Mouse (Mus musculus) liver, embryonic 15.5 days (tissue): Measurements from ENCODE around the gene Mcub. TPM values are rescaled to one million over a fixed set of nuclear protein-coding genes. Genes with fewer than 3 reads are reported as not detected.

Experiments
- ATAC-seq: fragments of 200-750 bp; cut with Nextera tagmentation; 2 replicates; pipeline ENCODE4 v1.8.0; 2017; ENCODE audit warnings: moderate number of reproducible peaks, mild to moderate bottlenecking, moderate library complexity; ENCODE audit not compliant: insufficient read depth
- H3K27ac ChIP-seq: fragments of 300-500 bp; sonication (generic); replicated peaks from 2 replicates; pipeline ENCODE4 v1.5.1; 2015; ENCODE audit warnings: mild to moderate bottlenecking, inconsistent platforms
- H3K27me3 ChIP-seq: fragments of 300-500 bp; sonication (generic); 2 replicates; pipeline ENCODE4 v1.6.1; 2015; ENCODE audit warnings: mild to moderate bottlenecking, inconsistent platforms
- H3K36me3 ChIP-seq: fragments of 300-500 bp; sonication (generic); replicated peaks from 2 replicates; pipeline ENCODE4 v1.6.1; 2015; ENCODE audit warnings: moderate library complexity, mild to moderate bottlenecking, inconsistent platforms
- H3K4me1 ChIP-seq: fragments of 300-500 bp; sonication (generic); replicated peaks from 2 replicates; pipeline ENCODE4 v1.6.1; 2015; ENCODE audit warnings: inconsistent platforms
- H3K4me2 ChIP-seq: fragments of 300-500 bp; sonication (generic); 2 replicates; pipeline ENCODE4 v1.6.1; 2015; ENCODE audit warnings: moderate library complexity, mild to moderate bottlenecking, inconsistent platforms
- H3K4me3 ChIP-seq: fragments of 300-500 bp; sonication (generic); replicated peaks from 2 replicates; pipeline ENCODE4 v1.5.1; 2015; ENCODE audit warnings: mild to moderate bottlenecking, inconsistent platforms
- H3K9ac ChIP-seq: fragments of 300-500 bp; sonication (generic); 2 replicates; pipeline ENCODE4 v1.6.1; 2015; ENCODE audit warnings: moderate library complexity, mild to moderate bottlenecking, inconsistent platforms
- H3K9me3 ChIP-seq: fragments of 300-500 bp; sonication (generic); replicated peaks from 2 replicates; pipeline ENCODE4 v1.6.1; 2016; ENCODE audit warnings: inconsistent platforms
- WGBS: fragments of 180-500 bp; shearing (Covaris S2); methylation state at CpG from one replicate; pipeline ENCODE4 v1.1.7; 2015; ENCODE audit warnings: mixed read lengths; ENCODE audit not compliant: insufficient replicate concordance; 5-methylcytosine and 5-hydroxymethylcytosine counted together
- polyA plus RNA-seq: library from polyadenylated mRNA; unstranded; fragments of >200 nt; fragmentation: Nextera tagmentation; extraction: Ambion mirVana; gene quantifications from 2 replicates; pipeline ENCODE4 v1.2.1, GENCODE M21; 2015

The Mcub gene
- polyA plus RNA-seq, 1 experiment from 2014 or later, result 16.0 TPM

DNA sequence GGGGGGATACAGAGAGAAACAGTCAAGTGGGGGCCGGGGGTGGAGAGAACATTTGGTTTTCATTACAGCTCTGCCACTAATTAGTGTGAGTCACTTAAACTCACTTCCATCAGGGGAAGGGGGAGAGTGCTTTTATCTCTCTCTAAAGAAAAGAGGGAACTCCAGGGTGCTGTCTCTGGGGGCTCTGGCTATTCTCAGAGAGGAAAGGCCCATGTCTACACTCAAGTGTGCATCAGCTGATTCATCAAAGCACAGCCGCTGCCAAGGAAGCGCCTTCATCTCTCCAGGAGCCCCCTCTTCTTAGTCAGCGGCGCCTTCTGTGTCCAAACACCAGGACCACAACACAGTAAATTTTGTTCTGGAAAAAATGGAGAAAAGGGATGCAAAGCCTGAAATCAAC is 12.3 kb upstream of the Mcub start:
- Histone ChIP-seq H3K27me3 (no peaks in the 10 kb centered on the region), H3K9ac (no peak overlapping the region), H3K36me3 (peaks cover 39% of the 10 kb centered on the region), H3K4me2 (no peak overlapping the region), H3K4me1 (no peaks in the 10 kb centered on the region; the same call in 1 of the 2 replicates), H3K27ac (no peak overlapping the region), H3K9me3 (no peaks in the 10 kb centered on the region), H3K4me3 (no peak overlapping the region)
- ATAC-seq, result no peak
- 86% methylated on average over 5 of the region's 5 CpGs for WGBS

GRCm38 (mm10) chr3:129981756-129982155 is 11.8 kb upstream of the Mcub start:
- Histone ChIP-seq H3K27me3 (no peaks in the 10 kb centered on the region), H3K36me3 (peaks cover 34% of the 10 kb centered on the region), H3K4me3 (no peak overlapping the region), H3K4me2 (no peak overlapping the region), H3K9me3 (no peaks in the 10 kb centered on the region), H3K4me1 (no peaks in the 10 kb centered on the region; the same call in 1 of the 2 replicates), H3K27ac (no peak overlapping the region), H3K9ac (no peak overlapping the region)
- no peak for ATAC-seq
- 76% methylated on average over 11 of the region's 11 CpGs for WGBS

DNA sequence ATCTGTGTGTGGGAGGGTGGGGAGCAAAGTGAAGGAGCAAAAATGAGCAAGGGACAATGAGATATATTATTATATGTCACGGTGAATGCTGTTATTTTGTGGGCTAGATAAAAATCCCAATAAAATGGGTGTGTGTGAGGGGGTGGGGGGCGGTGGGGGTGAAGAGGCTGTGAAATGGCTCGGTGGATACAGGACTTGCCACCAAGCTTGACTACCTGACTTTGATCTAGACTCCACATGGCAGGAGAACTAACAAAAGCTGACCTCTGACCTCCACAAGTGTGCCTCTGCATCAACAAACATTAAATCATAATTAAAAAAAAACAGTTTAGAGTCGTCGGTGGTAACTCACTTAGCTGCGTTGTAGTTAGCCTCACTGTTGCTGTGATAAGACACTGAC is 9.5 kb upstream of the Mcub start:
- H3K36me3 ChIP-seq, result peaks cover 20% of the 10 kb centered on the region
- H3K4me3 ChIP-seq, result no peak overlapping the region
- no peaks in the 10 kb centered on the region; the same call in 1 of the 2 replicates for H3K4me1 ChIP-seq
- H3K4me2 ChIP-seq, result no peak overlapping the region
- H3K9ac ChIP-seq, result no peak overlapping the region
- WGBS, result 32% methylated on average over 6 of the region's 6 CpGs
- H3K9me3 ChIP-seq, result no peaks in the 10 kb centered on the region
- H3K27ac ChIP-seq, result no peak overlapping the region
- no peaks in the 10 kb centered on the region for H3K27me3 ChIP-seq
- no peak for ATAC-seq

DNA sequence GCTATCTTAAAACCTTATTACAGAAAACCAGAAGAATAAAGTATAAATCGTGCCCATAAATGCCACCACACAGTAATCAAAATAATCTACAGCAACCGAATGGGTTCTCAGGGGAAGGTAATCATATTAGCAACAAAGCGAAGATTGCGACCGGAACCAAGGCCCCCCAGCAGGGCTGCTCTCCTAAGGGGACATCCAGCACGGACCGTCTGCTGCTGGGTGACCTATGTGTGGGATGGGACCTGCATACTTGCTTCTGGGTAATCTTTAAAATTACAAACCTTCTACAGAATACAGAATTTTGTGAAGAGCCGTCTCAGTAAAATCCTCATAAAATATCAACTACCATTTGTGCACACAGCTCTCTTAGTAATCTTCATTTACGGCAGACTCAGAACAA is 8.7 kb upstream of the Mcub start:
- Histone ChIP-seq H3K27ac (no peak overlapping the region), H3K4me1 (no peaks in the 10 kb centered on the region; the same call in 1 of the 2 replicates), H3K4me3 (no peak overlapping the region), H3K9ac (no peak overlapping the region), H3K4me2 (no peak overlapping the region), H3K36me3 (peaks cover 14% of the 10 kb centered on the region), H3K9me3 (no peaks in the 10 kb centered on the region), H3K27me3 (no peaks in the 10 kb centered on the region)
- 75% methylated on average over 9 of the region's 9 CpGs for WGBS
- ATAC-seq, result no peak

DNA sequence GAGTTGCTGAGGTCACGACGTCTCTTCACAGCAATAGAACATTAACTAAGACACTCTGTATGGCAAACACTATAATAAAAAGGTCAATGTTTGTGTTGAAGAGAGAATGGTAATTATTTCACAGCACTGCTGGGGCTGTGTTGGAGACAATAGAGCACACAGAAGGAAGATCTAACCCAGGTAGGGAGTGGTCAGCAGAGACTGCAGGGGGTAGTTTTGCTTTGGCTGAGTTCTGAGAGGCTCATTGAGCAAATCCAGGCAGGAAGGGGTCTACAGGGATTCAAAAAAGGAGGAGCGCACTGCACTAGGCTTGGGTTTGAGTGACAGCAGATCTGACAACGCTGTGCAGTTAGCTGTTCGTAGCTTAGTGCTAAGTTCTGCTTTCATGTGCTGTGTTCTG is 6.3 kb upstream of the Mcub start:
- Histone ChIP-seq H3K27me3 (peaks cover 7% of the 10 kb centered on the region; the same call in 1 of the 2 replicates), H3K36me3 (no peaks in the 10 kb centered on the region), H3K4me2 (no peak overlapping the region), H3K9ac (no peak overlapping the region), H3K4me3 (no peak overlapping the region), H3K27ac (no peak overlapping the region), H3K9me3 (no peaks in the 10 kb centered on the region), H3K4me1 (no peaks in the 10 kb centered on the region; the same call in 1 of the 2 replicates)
- 63% methylated on average over 5 of the region's 5 CpGs for WGBS
- no peak for ATAC-seq

DNA sequence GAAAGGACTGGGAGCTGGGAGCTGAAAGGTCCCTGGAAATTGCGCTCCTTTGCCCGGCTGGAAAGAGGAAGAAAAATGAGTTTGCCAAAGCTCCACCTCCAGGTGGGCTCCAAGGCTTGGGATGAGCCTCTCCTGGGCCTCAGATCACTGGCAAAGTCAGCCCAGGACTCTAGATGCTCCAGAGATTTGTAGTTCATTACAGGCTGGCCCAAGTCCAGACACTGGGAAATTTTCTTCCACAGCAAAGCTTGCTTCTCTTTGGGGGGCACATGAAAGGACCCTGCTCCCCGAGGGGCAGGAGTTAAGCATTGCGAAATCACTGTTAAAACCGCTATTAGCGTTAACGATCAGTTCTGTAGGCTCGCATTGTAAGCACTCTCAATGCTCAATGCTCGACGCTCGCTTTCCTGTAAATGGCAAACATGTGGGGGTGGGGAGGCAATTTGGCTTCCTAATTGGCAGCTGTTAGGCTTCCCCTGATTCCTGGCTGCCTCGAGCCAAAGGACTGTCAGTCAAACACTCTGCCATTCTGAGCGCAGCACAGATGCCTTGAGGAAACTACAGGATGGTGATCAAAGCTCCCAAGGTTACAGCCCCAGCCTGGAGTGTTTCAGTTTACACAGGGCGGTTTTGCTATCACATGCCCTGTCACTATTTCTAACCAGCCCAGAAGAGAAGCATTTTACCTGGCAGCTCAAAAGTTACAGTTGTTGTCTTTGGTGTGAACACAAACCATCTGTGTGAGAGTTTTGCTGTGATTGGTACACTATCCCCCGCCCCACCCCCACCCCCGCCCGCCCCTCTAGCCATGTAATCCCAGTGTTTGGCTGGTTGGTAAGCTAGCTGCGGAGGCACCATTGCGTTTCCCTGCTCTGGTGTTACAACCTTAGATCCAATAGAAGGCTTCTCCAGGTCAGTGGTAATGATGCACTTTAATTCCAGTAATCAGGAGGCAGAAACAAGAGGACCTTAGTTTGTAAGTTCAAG is 816 bp upstream of the Mcub start:
- no peak for ATAC-seq

GRCm38 (mm10) chr3:129969031-129969430 is 975 bp downstream of the Mcub start:
- Histone ChIP-seq H3K36me3 (no peaks in the 10 kb centered on the region), H3K4me3 (peak overlapping the region; percentile 70), H3K9ac (peak overlapping the region; percentile 57; the same call in 1 of the 2 replicates), H3K4me2 (peak overlapping the region; percentile 93), H3K4me1 (peaks cover 34% of the 10 kb centered on the region), H3K27me3 (peaks cover 54% of the 10 kb centered on the region), H3K9me3 (no peaks in the 10 kb centered on the region), H3K27ac (peak overlapping the region; percentile 51; the same call in 1 of the 2 replicates)
- 23% methylated on average over 10 of the region's 10 CpGs for WGBS
- ATAC-seq, result no peak

More for the DNA sequence above, 816 bp upstream of the Mcub start:
- Histone ChIP-seq H3K4me1 (peaks cover 34% of the 10 kb centered on the region), H3K9me3 (no peaks in the 10 kb centered on the region), H3K27ac (no peak overlapping the region), H3K4me3 (peak overlapping the region; percentile 70), H3K9ac (peak overlapping the region; percentile 1; the same call in 1 of the 2 replicates), H3K27me3 (peaks cover 54% of the 10 kb centered on the region), H3K36me3 (no peaks in the 10 kb centered on the region), H3K4me2 (peak overlapping the region; percentile 93)
- 18% methylated on average over 19 of the region's 19 CpGs for WGBS

- Histone ChIP-seq H3K4me3 (no peak overlapping the region), H3K4me1 (peaks cover 34% of the 10 kb centered on the region), H3K9me3 (no peaks in the 10 kb centered on the region), H3K9ac (no peak overlapping the region), H3K4me2 (peak overlapping the region; percentile 93), H3K27ac (no peak overlapping the region; the same call in 1 of the 2 replicates), H3K27me3 (peaks cover 54% of the 10 kb centered on the region), H3K36me3 (no peaks in the 10 kb centered on the region)
- 47% methylated on average over 9 of the region's 9 CpGs for WGBS
- ATAC-seq, result peak; percentile 70
Observed at GRCm38 (mm10) chr3:129967874-129968273, 2.1 kb downstream of the Mcub start.

- H3K9ac ChIP-seq, result no peak overlapping the region
- no peak for ATAC-seq
Observed at GRCm38 (mm10) chr3:129964681-129965080, 5.3 kb downstream of the Mcub start.

GRCm38 (mm10) chr3:129962533-129962932 is 7.5 kb downstream of the Mcub start:
- Histone ChIP-seq H3K4me3 (no peak overlapping the region), H3K27me3 (peaks cover 11% of the 10 kb centered on the region; the same call in 1 of the 2 replicates), H3K4me1 (peaks cover 7% of the 10 kb centered on the region; the same call in 1 of the 2 replicates), H3K9ac (no peak overlapping the region), H3K27ac (no peak overlapping the region), H3K9me3 (no peaks in the 10 kb centered on the region), H3K4me2 (no peak overlapping the region), H3K36me3 (no peaks in the 10 kb centered on the region)
- 72% methylated on average over 8 of the region's 8 CpGs for WGBS
- no peak for ATAC-seq

More at GRCm38 (mm10) chr3:129964681-129965080, 5.3 kb downstream of the Mcub start:
- Histone ChIP-seq H3K4me3 (no peak overlapping the region), H3K4me1 (peaks cover 18% of the 10 kb centered on the region), H3K9me3 (no peaks in the 10 kb centered on the region), H3K27ac (no peak overlapping the region), H3K36me3 (no peaks in the 10 kb centered on the region), H3K27me3 (peaks cover 30% of the 10 kb centered on the region), H3K4me2 (no peak overlapping the region)
- 74% methylated on average over 8 of the region's 8 CpGs for WGBS

GRCm38 (mm10) chr3:129953296-129953695 is 16.7 kb downstream of the Mcub start:
- Histone ChIP-seq H3K4me3 (no peak overlapping the region), H3K9me3 (no peaks in the 10 kb centered on the region; the same call in 1 of the 2 replicates), H3K4me2 (no peak overlapping the region), H3K4me1 (no peaks in the 10 kb centered on the region), H3K27ac (no peak overlapping the region), H3K36me3 (0 out of 2 replicates have a peak, but pooled peaks cover 3% of the 10 kb centered on the region), H3K9ac (no peak overlapping the region), H3K27me3 (no peaks in the 10 kb centered on the region)
- no peak for ATAC-seq
- 69% methylated on average over 4 of the region's 4 CpGs for WGBS
